Mouse (Mus musculus) neural tube, embryonic 12.5 days (tissue): Measurements from ENCODE around the gene Pappa. TPM values are rescaled to one million over a fixed set of nuclear protein-coding genes. Genes with fewer than 3 reads are reported as not detected.

Experiments used
- ATAC-seq: fragments of 200-750 bp; cut with Nextera tagmentation; 2 replicates; pipeline ENCODE4 v1.8.0; 2017; ENCODE audit warnings: low read depth, mild to moderate bottlenecking, moderate TSS enrichment, moderate library complexity; ENCODE audit not compliant: low FRiP score
- H3K27ac ChIP-seq: fragments of 300-500 bp; sonication (generic); 2 replicates; pipeline ENCODE4 v1.5.1; 2016
- H3K27me3 ChIP-seq: fragments of 300-500 bp; sonication (generic); replicated peaks from 2 replicates; pipeline ENCODE4 v1.6.1; 2016; ENCODE audit warnings: mild to moderate bottlenecking
- H3K36me3 ChIP-seq: fragments of 300-500 bp; sonication (generic); 2 replicates; pipeline ENCODE4 v1.6.1; 2016; ENCODE audit warnings: mild to moderate bottlenecking
- H3K4me1 ChIP-seq: fragments of 300-500 bp; sonication (generic); 2 replicates; pipeline ENCODE4 v1.6.1; 2016
- H3K4me2 ChIP-seq: fragments of 300-500 bp; sonication (generic); replicated peaks from 2 replicates; pipeline ENCODE4 v1.6.1; 2016; ENCODE audit warnings: mild to moderate bottlenecking
- H3K4me3 ChIP-seq: fragments of 300-500 bp; sonication (generic); 2 replicates; pipeline ENCODE4 v1.5.1; 2016
- H3K9ac ChIP-seq: fragments of 300-500 bp; sonication (generic); 2 replicates; pipeline ENCODE4 v1.6.1; 2016; ENCODE audit warnings: mild to moderate bottlenecking
- H3K9me3 ChIP-seq: fragments of 300-500 bp; sonication (generic); 2 replicates; pipeline ENCODE4 v1.6.1; 2016; ENCODE audit warnings: mild to moderate bottlenecking
- WGBS: fragments of 180-500 bp; shearing (Covaris S2); methylation state at CpG from one replicate; pipeline ENCODE4 v1.1.7; 2016; 5-methylcytosine and 5-hydroxymethylcytosine counted together
- polyA plus RNA-seq: library from polyadenylated mRNA; unstranded; fragments of >200 nt; fragmentation: Nextera tagmentation; extraction: Ambion mirVana; gene quantifications from 2 replicates; pipeline ENCODE4 v1.2.1, GENCODE M21; 2016

Gene Pappa
- polyA plus RNA-seq, 1 experiment from 2014 or later = 0.82 TPM

DNA sequence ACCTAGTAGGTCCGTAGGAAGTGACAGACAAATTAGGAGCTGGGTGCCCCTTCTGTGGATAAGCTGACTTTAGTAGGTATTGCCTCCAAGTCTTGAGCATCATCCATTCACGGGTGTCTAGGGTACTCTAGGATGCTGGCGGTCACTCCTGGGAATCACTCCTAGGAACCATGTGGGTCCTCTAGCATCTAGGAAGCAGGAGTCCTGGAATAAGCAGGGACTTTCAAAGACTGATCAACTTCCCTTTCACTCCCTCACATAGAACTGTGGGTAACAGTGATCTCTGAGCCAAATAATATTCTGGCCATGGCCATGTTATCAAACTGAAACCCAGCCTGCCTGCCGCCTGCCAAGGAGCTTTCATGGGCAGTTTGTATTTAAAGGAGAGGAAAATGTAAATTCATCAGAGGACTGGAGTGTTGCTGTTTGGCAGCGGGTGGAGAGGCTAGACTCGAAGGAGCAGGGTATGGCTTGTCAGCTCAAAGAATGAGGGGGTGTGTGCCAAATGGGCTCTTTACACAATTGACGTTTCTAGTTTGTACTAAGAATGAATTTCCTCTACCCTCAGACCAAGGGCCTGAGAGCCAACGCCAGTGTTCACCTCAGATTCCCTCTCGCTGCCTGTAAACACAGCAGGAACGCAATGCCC lies 194.0 kb downstream of the Pappa start:
- H3K27ac ChIP-seq = no peak overlapping the region
- H3K4me2 ChIP-seq = no peak overlapping the region
- no peaks in the 10 kb centered on the region for H3K4me1 ChIP-seq
- WGBS = 76% methylated on average over 10 of the region's 10 CpGs
- no peak for ATAC-seq
- H3K9me3 ChIP-seq = no peaks in the 10 kb centered on the region
- H3K36me3 ChIP-seq = no peaks in the 10 kb centered on the region
- no peak overlapping the region for H3K4me3 ChIP-seq
- H3K27me3 ChIP-seq = no peaks in the 10 kb centered on the region
- H3K9ac ChIP-seq = no peak overlapping the region

GRCm38 (mm10) chr4:65321340-65321739 lies 197.4 kb downstream of the Pappa start:
- H3K4me2 ChIP-seq = no peak overlapping the region
- H3K36me3 ChIP-seq = no peaks in the 10 kb centered on the region
- H3K9me3 ChIP-seq = no peaks in the 10 kb centered on the region
- no peaks in the 10 kb centered on the region for H3K4me1 ChIP-seq
- 88% methylated on average over 4 of the region's 4 CpGs for WGBS
- ATAC-seq = no peak
- no peaks in the 10 kb centered on the region for H3K27me3 ChIP-seq
- H3K4me3 ChIP-seq = no peak overlapping the region
- H3K9ac ChIP-seq = no peak overlapping the region
- H3K27ac ChIP-seq = no peak overlapping the region

- WGBS = 78% methylated on average over 1 of the region's 1 CpGs
- H3K27ac ChIP-seq = no peak overlapping the region
- H3K4me2 ChIP-seq = no peak overlapping the region
- no peaks in the 10 kb centered on the region for H3K36me3 ChIP-seq
- H3K4me3 ChIP-seq = no peak overlapping the region
- H3K4me1 ChIP-seq = no peaks in the 10 kb centered on the region
- ATAC-seq = no peak
- H3K9ac ChIP-seq = no peak overlapping the region
- no peaks in the 10 kb centered on the region for H3K27me3 ChIP-seq
- H3K9me3 ChIP-seq = no peaks in the 10 kb centered on the region
Measured at GRCm38 (mm10) chr4:65321959-65322358, 198.0 kb downstream of the Pappa start.

DNA sequence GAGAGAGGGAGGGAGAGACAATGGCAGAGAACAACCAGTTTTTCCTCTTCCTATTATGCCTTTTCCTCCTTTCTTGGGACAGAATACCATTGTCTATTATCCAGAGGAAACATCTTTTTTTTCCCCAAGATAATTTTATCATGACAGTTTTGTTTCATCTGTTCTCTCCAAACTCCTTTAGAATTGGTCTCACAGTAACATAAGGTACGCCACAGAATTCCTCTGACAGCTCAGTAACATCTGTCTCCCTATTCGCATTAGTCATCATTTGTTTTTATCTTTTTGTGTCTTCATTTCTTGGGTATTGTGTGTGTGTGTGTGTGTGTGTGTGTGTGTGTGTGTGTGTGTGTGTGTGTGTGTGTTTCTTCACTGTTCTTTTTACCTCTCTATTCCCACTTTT lies 201.8 kb downstream of the Pappa start:
- 0 out of 2 replicates have a peak, but pooled peaks cover 3% of the 10 kb centered on the region for H3K4me1 ChIP-seq
- H3K27me3 ChIP-seq = no peaks in the 10 kb centered on the region
- H3K4me3 ChIP-seq = no peak overlapping the region
- no peaks in the 10 kb centered on the region for H3K9me3 ChIP-seq
- no peak for ATAC-seq
- H3K9ac ChIP-seq = no peak overlapping the region
- WGBS = 98% methylated on average over 2 of the region's 2 CpGs
- H3K27ac ChIP-seq = no peak overlapping the region
- H3K4me2 ChIP-seq = no peak overlapping the region
- no peaks in the 10 kb centered on the region for H3K36me3 ChIP-seq

- 70% methylated on average over 9 of the region's 9 CpGs for WGBS
- no peaks in the 10 kb centered on the region for H3K9me3 ChIP-seq
- no peak overlapping the region for H3K4me3 ChIP-seq
- no peak for ATAC-seq
- no peaks in the 10 kb centered on the region for H3K36me3 ChIP-seq
- H3K9ac ChIP-seq = no peak overlapping the region
- H3K27ac ChIP-seq = no peak overlapping the region
- H3K4me1 ChIP-seq = 0 out of 2 replicates have a peak, but pooled peaks cover 3% of the 10 kb centered on the region
- H3K4me2 ChIP-seq = no peak overlapping the region
- no peaks in the 10 kb centered on the region for H3K27me3 ChIP-seq
Measured at GRCm38 (mm10) chr4:65328486-65329308, 204.7 kb downstream of the Pappa start.

- no peaks in the 10 kb centered on the region for H3K27me3 ChIP-seq
- no peak for ATAC-seq
- H3K27ac ChIP-seq = no peak overlapping the region
- H3K36me3 ChIP-seq = no peaks in the 10 kb centered on the region
- no peak overlapping the region for H3K9ac ChIP-seq
- 63% methylated on average over 1 of the region's 1 CpGs for WGBS
- no peak overlapping the region for H3K4me2 ChIP-seq
- no peak overlapping the region for H3K4me3 ChIP-seq
- H3K4me1 ChIP-seq = 0 out of 2 replicates have a peak, but pooled peaks cover 3% of the 10 kb centered on the region
- no peaks in the 10 kb centered on the region for H3K9me3 ChIP-seq
Measured at GRCm38 (mm10) chr4:65333718-65334117, 209.7 kb downstream of the Pappa start.

DNA sequence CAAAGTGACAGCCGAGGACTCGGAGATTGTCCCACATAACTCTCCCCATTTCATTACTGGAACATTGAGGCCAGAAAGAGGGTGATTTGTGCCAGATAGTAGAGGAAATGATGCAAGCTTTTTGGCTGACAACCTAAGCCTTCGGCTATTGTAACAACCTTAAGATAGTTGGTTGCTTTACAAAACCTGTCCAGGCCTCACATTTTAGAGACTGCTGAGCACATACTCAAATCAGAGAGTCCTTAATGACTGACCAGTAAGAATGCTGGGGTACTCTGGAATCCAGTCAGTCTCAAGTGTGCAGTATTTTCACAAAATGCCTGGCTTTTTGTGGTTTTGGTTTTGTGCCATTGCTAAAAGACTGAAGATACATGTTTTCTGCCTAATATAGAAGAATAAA lies 217.8 kb downstream of the Pappa start:
- 87% methylated on average over 3 of the region's 3 CpGs for WGBS
- H3K36me3 ChIP-seq = no peaks in the 10 kb centered on the region
- H3K4me1 ChIP-seq = no peaks in the 10 kb centered on the region
- H3K9ac ChIP-seq = no peak overlapping the region
- no peak overlapping the region for H3K27ac ChIP-seq
- no peak overlapping the region for H3K4me2 ChIP-seq
- H3K4me3 ChIP-seq = no peak overlapping the region
- no peaks in the 10 kb centered on the region for H3K9me3 ChIP-seq
- no peak for ATAC-seq
- H3K27me3 ChIP-seq = no peaks in the 10 kb centered on the region

- no peaks in the 10 kb centered on the region for H3K36me3 ChIP-seq
- WGBS = 61% methylated on average over 7 of the region's 7 CpGs
- no peaks in the 10 kb centered on the region for H3K27me3 ChIP-seq
- H3K4me2 ChIP-seq = no peak overlapping the region
- H3K4me1 ChIP-seq = no peaks in the 10 kb centered on the region
- H3K9ac ChIP-seq = no peak overlapping the region
- no peak overlapping the region for H3K27ac ChIP-seq
- no peak overlapping the region for H3K4me3 ChIP-seq
- no peaks in the 10 kb centered on the region for H3K9me3 ChIP-seq
- no peak for ATAC-seq
Measured at GRCm38 (mm10) chr4:65350521-65350920, 226.5 kb downstream of the Pappa start.

DNA sequence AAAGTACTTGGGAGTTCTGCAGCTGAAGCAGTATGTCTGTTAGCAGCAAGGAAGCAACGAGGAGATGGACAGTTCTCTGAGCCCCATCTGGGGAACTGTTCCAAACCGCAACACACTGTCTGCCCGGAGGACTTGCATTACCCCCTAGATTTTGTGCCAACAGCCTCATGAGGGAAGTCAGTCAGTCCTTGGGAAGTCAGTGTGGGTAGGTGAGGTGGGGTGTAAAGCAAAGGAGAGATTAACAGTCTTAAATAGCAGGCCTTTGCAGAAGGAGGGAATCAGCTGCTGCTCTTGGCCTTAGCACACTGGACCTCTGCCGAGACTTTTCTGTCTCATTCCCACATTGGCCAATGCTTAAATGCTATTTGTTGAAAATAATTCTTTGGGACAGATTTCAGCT lies 230.6 kb downstream of the Pappa start:
- Histone ChIP-seq H3K9ac (no peak overlapping the region), H3K4me1 (no peaks in the 10 kb centered on the region), H3K4me2 (no peak overlapping the region), H3K27me3 (no peaks in the 10 kb centered on the region), H3K9me3 (no peaks in the 10 kb centered on the region), H3K4me3 (no peak overlapping the region), H3K27ac (no peak overlapping the region), H3K36me3 (no peaks in the 10 kb centered on the region)
- ATAC-seq = no peak
- WGBS = 65% methylated on average over 4 of the region's 4 CpGs

GRCm38 (mm10) chr4:65367135-65367534 lies 243.2 kb downstream of the Pappa start:
- H3K4me2 ChIP-seq = no peak overlapping the region
- no peak overlapping the region for H3K27ac ChIP-seq
- no peaks in the 10 kb centered on the region for H3K9me3 ChIP-seq
- no peak overlapping the region for H3K4me3 ChIP-seq
- ATAC-seq = no peak
- H3K27me3 ChIP-seq = no peaks in the 10 kb centered on the region
- H3K9ac ChIP-seq = no peak overlapping the region
- H3K36me3 ChIP-seq = no peaks in the 10 kb centered on the region
- H3K4me1 ChIP-seq = no peaks in the 10 kb centered on the region

GRCm38 (mm10) chr4:65372731-65373130 lies 248.8 kb downstream of the Pappa start:
- 95% methylated on average over 3 of the region's 3 CpGs for WGBS
- ATAC-seq = no peak
- H3K27ac ChIP-seq = no peak overlapping the region
- no peak overlapping the region for H3K9ac ChIP-seq
- H3K36me3 ChIP-seq = no peaks in the 10 kb centered on the region
- no peaks in the 10 kb centered on the region for H3K27me3 ChIP-seq
- H3K4me3 ChIP-seq = no peak overlapping the region
- no peaks in the 10 kb centered on the region for H3K9me3 ChIP-seq
- H3K4me1 ChIP-seq = no peaks in the 10 kb centered on the region
- no peak overlapping the region for H3K4me2 ChIP-seq

- no peak overlapping the region for H3K9ac ChIP-seq
- no peak overlapping the region for H3K4me3 ChIP-seq
- ATAC-seq = no peak
- no peak overlapping the region for H3K4me2 ChIP-seq
- no peaks in the 10 kb centered on the region for H3K4me1 ChIP-seq
- no peaks in the 10 kb centered on the region for H3K27me3 ChIP-seq
- no peaks in the 10 kb centered on the region for H3K9me3 ChIP-seq
- no peak overlapping the region for H3K27ac ChIP-seq
- H3K36me3 ChIP-seq = no peaks in the 10 kb centered on the region
- WGBS = 22% methylated on average over 1 of the region's 1 CpGs
Measured at GRCm38 (mm10) chr4:65373841-65374240, 249.9 kb downstream of the Pappa start.

- no peaks in the 10 kb centered on the region for H3K4me1 ChIP-seq
- no peak overlapping the region for H3K4me2 ChIP-seq
- no peak for ATAC-seq
- H3K27ac ChIP-seq = no peak overlapping the region
- no peak overlapping the region for H3K9ac ChIP-seq
- H3K4me3 ChIP-seq = no peak overlapping the region
- no peaks in the 10 kb centered on the region for H3K36me3 ChIP-seq
- no peaks in the 10 kb centered on the region for H3K9me3 ChIP-seq
- 94% methylated on average over 2 of the region's 2 CpGs for WGBS
- H3K27me3 ChIP-seq = no peaks in the 10 kb centered on the region
Measured at GRCm38 (mm10) chr4:65376571-65376970, 252.6 kb downstream of the Pappa start.
